In genomic region chr5:76351537-76351936, GRCm38 (mm10) we compare ENCODE assay signal across 22 mouse cellular contexts. TPM values are rescaled to one million over a fixed set of nuclear protein-coding genes. Genes with fewer than 3 reads are reported as not detected.
"Had no signal": no experiment of that assay in that cellular context is flagged by ENCODE, and none has a peak within 500 bp of the region (broad histone marks: within the 10 kb centered on the region; RNA-seq: fewer than 3 reads in every experiment).

No protein-coding gene starts in this region.

- H3K36me3 ChIP-seq: neural tube, embryonic 13.5 days; neural tube, embryonic 15.5 days; stomach, embryonic 15.5 days had no signal

- H3K4me1 ChIP-seq: neural tube, embryonic 13.5 days; neural tube, embryonic 15.5 days; stomach, embryonic 15.5 days had no signal

- H3K9me3 ChIP-seq: neural tube, embryonic 13.5 days; neural tube, embryonic 15.5 days; stomach, embryonic 15.5 days had no signal

- H3K27ac ChIP-seq: neural tube, embryonic 13.5 days; neural tube, embryonic 15.5 days; stomach, embryonic 15.5 days; stomach, postnatal 0 days had no signal

- H3K4me2 ChIP-seq: neural tube, embryonic 13.5 days; neural tube, embryonic 15.5 days; stomach, embryonic 15.5 days had no signal

- DNase-seq: right cerebral cortex, adult 18-20 months; right cerebral cortex, postnatal 14 days; right cerebral cortex, postnatal 25 days; spleen, adult 18-20 months; thymus, adult 18-20 months; thymus, adult 2 months; thymus, postnatal 14 days; thymus, postnatal 25 days; thymus, postnatal 36 days; thymus, postnatal 4 days had no signal

- H3K4me3 ChIP-seq: neural tube, embryonic 13.5 days; neural tube, embryonic 15.5 days; stomach, embryonic 15.5 days had no signal

- H3K27me3 ChIP-seq: neural tube, embryonic 13.5 days; neural tube, embryonic 15.5 days; stomach, embryonic 15.5 days had no signal

- H3K9ac ChIP-seq: neural tube, embryonic 13.5 days; neural tube, embryonic 15.5 days; stomach, embryonic 15.5 days had no signal

RNA-seq across cellular contexts. Expression of gene Nmu, which starts 12.1 kb away (rescaled TPM):
- polyA plus RNA-seq: spleen, adult 2 months; stomach, embryonic 14.5 days; testis, adult 2 months; thymus, adult 2 months; thymus, postnatal 0 days; urinary bladder, adult 2 months had no signal

RNA-seq across cellular contexts. Expression of gene Pdcl2, which starts 20.6 kb away (rescaled TPM):
- polyA plus RNA-seq: neural tube, embryonic 13.5 days; neural tube, embryonic 14.5 days; neural tube, embryonic 15.5 days; small intestine, adult 2 months; spleen, adult 2 months; stomach, embryonic 14.5 days; stomach, embryonic 15.5 days; stomach, embryonic 16.5 days; stomach, postnatal 0 days; thymus, adult 2 months; thymus, postnatal 0 days; urinary bladder, adult 2 months had no signal
